Mouse (Mus musculus) intestine, postnatal 0 days (tissue): Measurements from ENCODE around the gene Grin3b. TPM values are rescaled to one million over a fixed set of nuclear protein-coding genes. Genes with fewer than 3 reads are reported as not detected.

ENCODE experiments used
- ATAC-seq: fragments of 200-750 bp; cut with Nextera tagmentation; 2 replicates; pipeline ENCODE4 v1.8.0; 2017; ENCODE audit warnings: mild to moderate bottlenecking, moderate TSS enrichment, moderate library complexity
- H3K27ac ChIP-seq: fragments of 300-500 bp; sonication (generic); 2 replicates; pipeline ENCODE4 v1.5.1; 2014; ENCODE audit warnings: mild to moderate bottlenecking, low read depth, low read length, moderate library complexity
- H3K27me3 ChIP-seq: fragments of 300-500 bp; sonication (generic); replicated peaks from 2 replicates; pipeline ENCODE4 v1.6.1; 2014; ENCODE audit warnings: low read length, mixed read lengths; ENCODE audit not compliant: control insufficient read depth, insufficient read depth
- H3K36me3 ChIP-seq: fragments of 300-500 bp; sonication (generic); 2 replicates; pipeline ENCODE4 v1.6.1; 2014; ENCODE audit warnings: mild to moderate bottlenecking, moderate library complexity; ENCODE audit not compliant: control insufficient read depth, insufficient read depth
- H3K4me1 ChIP-seq: fragments of 300-500 bp; sonication (generic); replicated peaks from 2 replicates; pipeline ENCODE4 v1.6.1; 2014; ENCODE audit warnings: antibody characterized with exemption, low read length, mixed read lengths; ENCODE audit not compliant: control insufficient read depth, insufficient read depth
- H3K4me2 ChIP-seq: fragments of 300-500 bp; sonication (generic); replicated peaks from 2 replicates; pipeline ENCODE4 v1.6.1; 2014; ENCODE audit warnings: low read depth, mild to moderate bottlenecking, moderate library complexity
- H3K4me3 ChIP-seq: fragments of 300-500 bp; sonication (generic); 2 replicates; pipeline ENCODE4 v1.5.1; 2014; ENCODE audit warnings: low read depth, low read length
- H3K9ac ChIP-seq: fragments of 300-500 bp; sonication (generic); 2 replicates; pipeline ENCODE4 v1.6.1; 2014; ENCODE audit warnings: mild to moderate bottlenecking, low read depth, low read length
- H3K9me3 ChIP-seq: fragments of 300-500 bp; sonication (generic); 2 replicates; pipeline ENCODE4 v1.6.1; 2016; ENCODE audit warnings: mixed run types; ENCODE audit not compliant: control insufficient read depth
- CTCF ChIP-seq: sonication (generic); IDR thresholded peaks from 2 replicates; pipeline ENCODE4 v1.5.1; 2016; ENCODE audit warnings: low read depth, mild to moderate bottlenecking, control low read depth, antibody characterized with exemption, moderate library complexity
- WGBS: fragments of 180-500 bp; shearing (Covaris S2); extraction: QIAGEN DNeasy Blood & Tissue Kit; methylation state at CpG from one replicate; pipeline ENCODE4 v1.1.7; 2014; 5-methylcytosine and 5-hydroxymethylcytosine counted together
- polyA plus RNA-seq: library from polyadenylated mRNA; unstranded; fragments of >200 nt; fragmentation: Nextera tagmentation; extraction: Ambion mirVana; gene quantifications from 2 replicates; pipeline ENCODE4 v1.2.1, GENCODE M21; 2015

Gene Grin3b
- polyA plus RNA-seq, 1 experiment from 2014 or later = 0.08 TPM

- no peaks in the 10 kb centered on the region for H3K9me3 ChIP-seq
- H3K27ac ChIP-seq = no peak overlapping the region
- H3K9ac ChIP-seq = peak overlapping the region; percentile 4; the same call in 1 of the 2 replicates
- no peak for ATAC-seq
- WGBS = 26% methylated on average over 20 of the region's 20 CpGs
- TF ChIP-seq CTCF = peak; percentile 26; the same call in 1 of the 2 replicates
- H3K4me1 ChIP-seq = no peaks in the 10 kb centered on the region
- H3K27me3 ChIP-seq = 0 out of 2 replicates have a peak, but pooled peaks cover 3% of the 10 kb centered on the region
- H3K36me3 ChIP-seq = no peaks in the 10 kb centered on the region
- H3K4me2 ChIP-seq = peak overlapping the region; percentile 37
- no peak overlapping the region for H3K4me3 ChIP-seq
These were observed 49.1 kb downstream of the Grin3b start for GRCm38 (mm10) chr10:80019471-80020131.

- no peak overlapping the region for H3K9ac ChIP-seq
- H3K4me2 ChIP-seq = no peak overlapping the region
- WGBS = 61% methylated on average over 11 of the region's 11 CpGs
- H3K9me3 ChIP-seq = no peaks in the 10 kb centered on the region
- no peak for TF ChIP-seq CTCF
- 0 out of 2 replicates have a peak, but pooled peaks cover 3% of the 10 kb centered on the region for H3K27me3 ChIP-seq
- no peaks in the 10 kb centered on the region for H3K4me1 ChIP-seq
- ATAC-seq = no peak
- H3K4me3 ChIP-seq = no peak overlapping the region
- H3K27ac ChIP-seq = no peak overlapping the region
- no peaks in the 10 kb centered on the region for H3K36me3 ChIP-seq
These were observed 49.7 kb downstream of the Grin3b start for GRCm38 (mm10) chr10:80020191-80020590.

- Histone ChIP-seq H3K36me3 (no peaks in the 10 kb centered on the region), H3K4me2 (no peak overlapping the region), H3K9me3 (no peaks in the 10 kb centered on the region), H3K9ac (no peak overlapping the region), H3K27me3 (0 out of 2 replicates have a peak, but pooled peaks cover 3% of the 10 kb centered on the region), H3K4me3 (no peak overlapping the region), H3K4me1 (no peaks in the 10 kb centered on the region), H3K27ac (no peak overlapping the region)
- no peak for ATAC-seq
- 79% methylated on average over 18 of the region's 18 CpGs for WGBS
- peak; percentile 22; the same call in 1 of the 2 replicates for TF ChIP-seq CTCF
These were observed 50.2 kb downstream of the Grin3b start for GRCm38 (mm10) chr10:80020603-80021319.

- no peak overlapping the region for H3K9ac ChIP-seq
- H3K36me3 ChIP-seq = no peaks in the 10 kb centered on the region
- WGBS = 77% methylated on average over 13 of the region's 13 CpGs
- H3K9me3 ChIP-seq = no peaks in the 10 kb centered on the region
- H3K27ac ChIP-seq = no peak overlapping the region
- no peak for ATAC-seq
- 0 out of 2 replicates have a peak, but pooled peaks cover 3% of the 10 kb centered on the region for H3K27me3 ChIP-seq
- no peaks in the 10 kb centered on the region for H3K4me1 ChIP-seq
- H3K4me2 ChIP-seq = no peak overlapping the region
- H3K4me3 ChIP-seq = no peak overlapping the region
- no peak for TF ChIP-seq CTCF
These were observed 50.8 kb downstream of the Grin3b start for GRCm38 (mm10) chr10:80021320-80021641.

GRCm38 (mm10) chr10:80022164-80022563 lies 51.6 kb downstream of the Grin3b start:
- no peak for ATAC-seq

GRCm38 (mm10) chr10:80022806-80023205 lies 52.3 kb downstream of the Grin3b start:
- 0 out of 2 replicates have a peak, but pooled peaks cover 3% of the 10 kb centered on the region for H3K4me1 ChIP-seq
- no peak for TF ChIP-seq CTCF
- no peak for ATAC-seq
- no peak overlapping the region for H3K4me2 ChIP-seq
- H3K4me3 ChIP-seq = no peak overlapping the region
- H3K27me3 ChIP-seq = 0 out of 2 replicates have a peak, but pooled peaks cover 3% of the 10 kb centered on the region
- no peaks in the 10 kb centered on the region for H3K36me3 ChIP-seq
- no peak overlapping the region for H3K27ac ChIP-seq
- 94% methylated on average over 8 of the region's 8 CpGs for WGBS
- no peak overlapping the region for H3K9ac ChIP-seq
- H3K9me3 ChIP-seq = no peaks in the 10 kb centered on the region

More at GRCm38 (mm10) chr10:80022164-80022563, 51.6 kb downstream of the Grin3b start:
- no peaks in the 10 kb centered on the region for H3K36me3 ChIP-seq
- H3K9ac ChIP-seq = no peak overlapping the region
- no peak for TF ChIP-seq CTCF
- H3K9me3 ChIP-seq = no peaks in the 10 kb centered on the region
- H3K27ac ChIP-seq = no peak overlapping the region
- WGBS = 85% methylated on average over 12 of the region's 12 CpGs
- no peak overlapping the region for H3K4me3 ChIP-seq
- 0 out of 2 replicates have a peak, but pooled peaks cover 3% of the 10 kb centered on the region for H3K27me3 ChIP-seq
- H3K4me2 ChIP-seq = no peak overlapping the region
- H3K4me1 ChIP-seq = no peaks in the 10 kb centered on the region
